Mouse (Mus musculus) midbrain, embryonic 14.5 days (tissue): Measurements from ENCODE around the gene Caln1. TPM values are rescaled to one million over a fixed set of nuclear protein-coding genes. Genes with fewer than 3 reads are reported as not detected.

Source experiments
- ATAC-seq: fragments of 200-750 bp; cut with Nextera tagmentation; 2 replicates; pipeline ENCODE4 v1.8.0; 2017; ENCODE audit warnings: moderate number of reproducible peaks, moderate library complexity; ENCODE audit not compliant: low FRiP score, low TSS enrichment
- DNase-seq: peaks from one replicate; pipeline ENCODE4 v3.0.0-alpha.2; 2015
- H3K27ac ChIP-seq: fragments of 300-500 bp; sonication (generic); replicated peaks from 2 replicates; pipeline ENCODE4 v1.5.1; 2014; ENCODE audit warnings: mild to moderate bottlenecking, low read depth, low read length, moderate library complexity
- H3K27me3 ChIP-seq: fragments of 300-500 bp; sonication (generic); 2 replicates; pipeline ENCODE4 v1.6.1; 2014; ENCODE audit warnings: low read length, control low read depth, mixed read lengths; ENCODE audit not compliant: control insufficient read depth, insufficient read depth
- H3K36me3 ChIP-seq: fragments of 300-500 bp; sonication (generic); 2 replicates; pipeline ENCODE4 v1.6.1; 2014; ENCODE audit warnings: low read length, control low read depth; ENCODE audit not compliant: control insufficient read depth, insufficient read depth
- H3K4me1 ChIP-seq: fragments of 300-500 bp; sonication (generic); 2 replicates; pipeline ENCODE4 v1.6.1; 2014; ENCODE audit warnings: mild to moderate bottlenecking, antibody characterized with exemption, low read length, control low read depth; ENCODE audit not compliant: control insufficient read depth, insufficient read depth
- H3K4me2 ChIP-seq: fragments of 300-500 bp; sonication (generic); 2 replicates; pipeline ENCODE4 v1.6.1; 2014; ENCODE audit warnings: mild to moderate bottlenecking, low read length, moderate library complexity
- H3K4me3 ChIP-seq: fragments of 300-500 bp; sonication (generic); replicated peaks from 2 replicates; pipeline ENCODE4 v1.5.1; 2014; ENCODE audit warnings: low read depth, low read length
- H3K9ac ChIP-seq: fragments of 300-500 bp; sonication (generic); replicated peaks from 2 replicates; pipeline ENCODE4 v1.6.1; 2014; ENCODE audit warnings: mild to moderate bottlenecking, low read length, moderate library complexity
- H3K9me3 ChIP-seq: fragments of 300-500 bp; sonication (generic); 2 replicates; pipeline ENCODE4 v1.6.1; 2016; ENCODE audit warnings: low read length, control low read depth, mixed read lengths; ENCODE audit not compliant: control insufficient read depth
- WGBS: fragments of 180-500 bp; shearing (Covaris S2); extraction: QIAGEN DNeasy Blood & Tissue Kit; methylation state at CpG from one replicate; pipeline ENCODE4 v1.1.7; 2014; 5-methylcytosine and 5-hydroxymethylcytosine counted together
- polyA plus RNA-seq: library from polyadenylated mRNA; unstranded; fragments of >200 nt; fragmentation: Nextera tagmentation; extraction: Ambion mirVana; gene quantifications from 2 replicates; pipeline ENCODE4 v1.2.1, GENCODE M21; 2014

Gene Caln1
- polyA plus RNA-seq, 1 experiment from 2014 or later, result 8.4 TPM

DNA sequence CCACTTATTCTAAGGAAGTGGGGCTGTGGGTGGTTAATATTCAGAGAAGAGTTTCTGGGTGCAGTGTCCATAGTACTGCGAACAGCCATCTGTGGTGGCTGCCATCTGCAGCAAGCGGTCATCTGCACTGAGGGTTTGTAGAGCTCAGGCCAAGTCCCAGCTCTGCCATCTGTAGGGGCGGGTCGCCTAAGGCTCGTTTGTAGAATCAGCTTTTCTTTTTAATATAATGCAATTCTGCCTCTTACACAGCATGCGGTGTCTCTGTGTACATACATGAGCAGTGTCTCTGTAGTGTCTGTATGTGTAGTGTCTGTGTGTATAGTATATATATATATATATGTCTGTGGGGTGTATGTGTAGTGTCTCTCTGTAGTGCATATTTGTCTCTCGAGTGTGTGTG lies 35.7 kb upstream of the Caln1 start:
- Histone ChIP-seq H3K9me3 (no peaks in the 10 kb centered on the region), H3K27me3 (no peaks in the 10 kb centered on the region), H3K4me3 (no peak overlapping the region), H3K36me3 (peaks cover 24% of the 10 kb centered on the region), H3K4me1 (no peaks in the 10 kb centered on the region), H3K4me2 (no peak overlapping the region), H3K27ac (0 out of 2 replicates have a peak overlapping the region, but pooled peaks have one; percentile 5), H3K9ac (no peak overlapping the region)
- DNase-seq (no peak), ATAC-seq (no peak)
- 84% methylated on average over 7 of the region's 7 CpGs for WGBS

GRCm38 (mm10) chr5:130333971-130334370 lies 35.3 kb upstream of the Caln1 start:
- DNase-seq, result no peak
- H3K27me3 ChIP-seq, result no peaks in the 10 kb centered on the region
- no peak overlapping the region for H3K4me3 ChIP-seq
- peaks cover 24% of the 10 kb centered on the region for H3K36me3 ChIP-seq
- no peaks in the 10 kb centered on the region for H3K9me3 ChIP-seq
- H3K27ac ChIP-seq, result no peak overlapping the region
- H3K4me2 ChIP-seq, result no peak overlapping the region
- WGBS, result 91% methylated on average over 11 of the region's 11 CpGs
- ATAC-seq, result no peak
- no peaks in the 10 kb centered on the region for H3K4me1 ChIP-seq
- H3K9ac ChIP-seq, result no peak overlapping the region

GRCm38 (mm10) chr5:130335462-130335861 lies 33.8 kb upstream of the Caln1 start:
- DNase-seq (no peak), ATAC-seq (no peak)
- no peaks in the 10 kb centered on the region for H3K4me1 ChIP-seq
- no peak overlapping the region for H3K4me2 ChIP-seq
- H3K4me3 ChIP-seq, result no peak overlapping the region
- H3K9ac ChIP-seq, result no peak overlapping the region
- peaks cover 29% of the 10 kb centered on the region for H3K36me3 ChIP-seq
- no peaks in the 10 kb centered on the region for H3K9me3 ChIP-seq
- WGBS, result over 99% methylated on average over 4 of the region's 4 CpGs
- H3K27ac ChIP-seq, result no peak overlapping the region
- no peaks in the 10 kb centered on the region for H3K27me3 ChIP-seq

GRCm38 (mm10) chr5:130340656-130341055 lies 28.6 kb upstream of the Caln1 start:
- Histone ChIP-seq H3K4me2 (no peak overlapping the region), H3K27me3 (no peaks in the 10 kb centered on the region), H3K9me3 (no peaks in the 10 kb centered on the region), H3K9ac (no peak overlapping the region), H3K36me3 (peaks cover 39% of the 10 kb centered on the region), H3K4me3 (no peak overlapping the region), H3K27ac (no peak overlapping the region), H3K4me1 (no peaks in the 10 kb centered on the region)
- ATAC-seq (no peak), DNase-seq (no peak)
- 95% methylated on average over 15 of the region's 15 CpGs for WGBS

GRCm38 (mm10) chr5:130344999-130345398 lies 24.3 kb upstream of the Caln1 start:
- no peak overlapping the region for H3K9ac ChIP-seq
- H3K27ac ChIP-seq, result no peak overlapping the region
- H3K9me3 ChIP-seq, result no peaks in the 10 kb centered on the region
- H3K4me1 ChIP-seq, result no peaks in the 10 kb centered on the region
- no peak for ATAC-seq
- no peak for DNase-seq
- H3K27me3 ChIP-seq, result no peaks in the 10 kb centered on the region
- H3K4me2 ChIP-seq, result no peak overlapping the region
- H3K4me3 ChIP-seq, result no peak overlapping the region
- peaks cover 21% of the 10 kb centered on the region for H3K36me3 ChIP-seq
- 93% methylated on average over 7 of the region's 7 CpGs for WGBS

DNA sequence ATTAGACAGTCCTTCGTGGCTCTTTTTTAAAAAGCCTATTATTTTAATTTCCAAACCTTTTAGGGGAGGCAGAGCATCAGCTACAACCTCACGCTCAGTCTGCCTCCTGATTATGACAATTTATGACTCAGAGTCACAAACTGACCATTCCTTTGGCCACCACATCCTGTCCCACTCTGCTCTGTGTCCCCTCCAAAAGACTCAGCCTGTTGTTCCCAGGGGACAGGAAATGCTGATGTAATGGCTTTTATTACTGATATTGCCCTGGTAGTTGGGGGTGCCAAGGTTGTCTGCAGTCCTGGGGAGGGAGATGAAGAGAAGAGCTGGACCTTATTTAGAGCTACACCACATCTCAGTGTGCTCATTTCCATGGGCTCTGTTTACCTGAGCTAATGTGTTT lies 23.4 kb upstream of the Caln1 start:
- no peaks in the 10 kb centered on the region for H3K9me3 ChIP-seq
- no peaks in the 10 kb centered on the region for H3K4me1 ChIP-seq
- H3K4me3 ChIP-seq, result no peak overlapping the region
- no peak overlapping the region for H3K4me2 ChIP-seq
- no peak overlapping the region for H3K9ac ChIP-seq
- DNase-seq, result no peak
- H3K27ac ChIP-seq, result no peak overlapping the region
- H3K36me3 ChIP-seq, result peaks cover 14% of the 10 kb centered on the region
- H3K27me3 ChIP-seq, result no peaks in the 10 kb centered on the region
- 92% methylated on average over 2 of the region's 2 CpGs for WGBS
- ATAC-seq, result no peak

GRCm38 (mm10) chr5:130355223-130355622 lies 14.0 kb upstream of the Caln1 start:
- H3K4me3 ChIP-seq, result no peak overlapping the region
- H3K27ac ChIP-seq, result no peak overlapping the region
- WGBS, result 66% methylated on average over 7 of the region's 7 CpGs
- no peak for ATAC-seq
- H3K4me2 ChIP-seq, result no peak overlapping the region
- DNase-seq, result no peak
- no peak overlapping the region for H3K9ac ChIP-seq
- no peaks in the 10 kb centered on the region for H3K36me3 ChIP-seq
- no peaks in the 10 kb centered on the region for H3K4me1 ChIP-seq
- H3K9me3 ChIP-seq, result no peaks in the 10 kb centered on the region
- no peaks in the 10 kb centered on the region for H3K27me3 ChIP-seq

- 61% methylated on average over 4 of the region's 4 CpGs for WGBS
- Histone ChIP-seq H3K9me3 (no peaks in the 10 kb centered on the region), H3K9ac (no peak overlapping the region), H3K4me1 (no peaks in the 10 kb centered on the region), H3K4me3 (no peak overlapping the region), H3K27ac (no peak overlapping the region), H3K36me3 (no peaks in the 10 kb centered on the region), H3K27me3 (no peaks in the 10 kb centered on the region), H3K4me2 (no peak overlapping the region)
- ATAC-seq, result no peak
- no peak for DNase-seq
Measured at GRCm38 (mm10) chr5:130363111-130363510, 6.1 kb upstream of the Caln1 start.

DNA sequence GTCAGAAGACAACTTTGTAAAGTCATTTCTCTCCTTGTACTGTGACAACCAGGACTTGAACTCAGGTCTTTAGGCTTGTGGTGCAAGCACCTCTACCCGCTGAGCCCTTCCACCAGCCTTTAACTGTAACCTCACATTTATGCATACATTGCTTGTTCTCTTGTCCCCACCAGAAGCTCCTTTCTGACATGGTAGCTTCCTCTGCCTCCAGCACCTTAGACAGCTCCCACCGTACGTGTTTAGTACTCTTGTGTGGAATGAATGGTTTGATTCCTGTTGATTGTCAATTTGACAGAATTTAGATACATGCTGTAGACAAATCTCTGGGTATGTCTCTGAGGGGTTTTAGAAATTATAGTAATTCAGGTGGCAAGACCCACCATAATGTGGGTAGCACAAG lies 5.5 kb upstream of the Caln1 start:
- H3K27me3 ChIP-seq, result no peaks in the 10 kb centered on the region
- ATAC-seq (no peak), DNase-seq (no peak)
- no peak overlapping the region for H3K27ac ChIP-seq
- no peak overlapping the region for H3K9ac ChIP-seq
- WGBS, result 64% methylated on average over 3 of the region's 3 CpGs
- no peaks in the 10 kb centered on the region for H3K4me1 ChIP-seq
- no peaks in the 10 kb centered on the region for H3K36me3 ChIP-seq
- no peak overlapping the region for H3K4me3 ChIP-seq
- no peak overlapping the region for H3K4me2 ChIP-seq
- H3K9me3 ChIP-seq, result no peaks in the 10 kb centered on the region
